Mouse (Mus musculus) right cerebral cortex, adult 18-20 months (tissue): ENCODE results near the gene Cyp4a12b.
"Not testable (repeated sequence)": the region's sequence is repeated elsewhere in the genome, so short reads cannot be mapped to it uniquely, and the experiment has no call there.

Experiments used
- DNase-seq: peaks from one replicate; pipeline ENCODE4 v3.0.0; 2022; ENCODE audit warnings: mixed read lengths

Cyp4a12b gene

GRCm38 (mm10) chr4:115411324-115411723 is at the start of gene Cyp4a12b:
TSS of gene Cyp4a12b (plus strand) at chr4:115411624.
- DNase-seq: not testable (repeated sequence)

DNA sequence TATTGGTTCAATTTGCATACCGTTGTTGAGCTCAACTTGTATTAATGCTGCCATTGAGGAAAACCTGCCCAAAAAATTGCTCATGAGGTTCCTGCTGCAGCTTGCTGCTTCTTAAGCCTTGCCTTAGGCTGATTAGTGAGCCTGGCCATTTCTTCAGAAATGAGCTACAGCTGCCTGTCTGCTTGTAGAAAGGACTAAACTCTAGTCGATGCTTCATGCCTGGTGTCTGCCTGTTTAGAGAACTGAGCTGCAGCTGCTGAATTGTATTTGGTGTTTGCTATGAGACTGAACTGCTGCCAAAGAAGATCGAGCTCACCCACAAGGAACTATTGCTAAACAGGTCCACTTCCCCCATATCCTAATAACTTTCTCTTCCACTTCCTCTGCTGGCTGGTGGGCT is 45.8 kb upstream of the Cyp4a12b start:
- not testable (repeated sequence) for DNase-seq

DNA sequence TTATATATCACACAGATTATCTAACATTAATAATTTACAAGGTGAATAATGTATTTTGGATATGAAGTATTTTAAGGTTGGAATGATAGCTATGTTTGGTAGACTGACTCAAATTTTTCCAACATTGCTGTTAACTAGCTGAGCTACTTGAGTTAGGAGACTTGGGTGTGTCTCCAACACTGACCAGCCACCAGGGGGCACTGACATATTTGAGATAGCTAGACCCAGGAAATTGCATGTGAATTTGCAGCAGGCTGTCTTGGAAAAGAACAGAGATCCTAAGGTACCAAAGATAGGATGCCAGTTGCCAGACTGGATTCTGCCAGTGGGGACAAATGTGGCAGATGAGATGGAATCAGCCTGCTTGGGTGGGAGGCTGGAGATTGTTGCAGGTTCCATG is 43.4 kb upstream of the Cyp4a12b start:
- DNase-seq: peak; percentile 2

DNA sequence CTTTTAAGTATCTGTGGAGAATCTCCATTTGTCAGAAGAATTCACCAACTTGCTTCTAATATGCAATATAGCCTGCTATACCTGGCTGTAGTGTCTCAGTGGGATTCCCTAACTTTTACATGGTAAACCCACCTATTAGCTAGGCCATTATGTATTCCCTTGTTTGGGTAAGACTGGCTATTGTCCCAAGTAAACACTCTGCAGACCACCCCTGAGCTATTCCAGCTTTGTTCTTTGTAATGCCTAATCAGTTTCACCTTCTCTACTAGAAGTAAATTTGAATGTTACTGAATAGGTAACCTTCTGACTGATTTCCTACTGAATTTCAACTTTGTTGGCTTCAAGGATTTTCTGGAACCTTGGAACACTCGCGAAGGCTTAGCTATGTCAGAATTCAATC is 15.2 kb upstream of the Cyp4a12b start:
- not testable (repeated sequence) for DNase-seq

DNA sequence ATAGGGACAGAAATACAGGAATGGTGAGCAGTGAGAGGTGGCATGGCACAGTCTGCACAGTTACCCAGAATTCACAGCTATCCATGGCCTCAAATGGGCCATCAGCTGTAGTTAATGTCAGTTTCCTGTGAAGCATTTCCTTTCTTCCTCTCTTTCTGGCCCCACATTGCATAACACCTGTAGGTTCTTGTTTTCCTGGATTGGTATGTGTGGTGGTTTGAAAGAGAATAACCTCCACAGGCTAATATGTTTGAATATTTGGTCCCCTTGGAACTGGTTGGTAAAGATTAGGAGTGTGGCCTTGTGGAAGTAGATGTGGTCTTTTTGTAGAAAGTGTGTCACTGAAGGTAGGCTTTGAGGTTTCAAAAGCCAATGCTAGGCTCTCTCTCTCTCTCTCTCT is 14.5 kb upstream of the Cyp4a12b start:
- not testable (repeated sequence) for DNase-seq

DNA sequence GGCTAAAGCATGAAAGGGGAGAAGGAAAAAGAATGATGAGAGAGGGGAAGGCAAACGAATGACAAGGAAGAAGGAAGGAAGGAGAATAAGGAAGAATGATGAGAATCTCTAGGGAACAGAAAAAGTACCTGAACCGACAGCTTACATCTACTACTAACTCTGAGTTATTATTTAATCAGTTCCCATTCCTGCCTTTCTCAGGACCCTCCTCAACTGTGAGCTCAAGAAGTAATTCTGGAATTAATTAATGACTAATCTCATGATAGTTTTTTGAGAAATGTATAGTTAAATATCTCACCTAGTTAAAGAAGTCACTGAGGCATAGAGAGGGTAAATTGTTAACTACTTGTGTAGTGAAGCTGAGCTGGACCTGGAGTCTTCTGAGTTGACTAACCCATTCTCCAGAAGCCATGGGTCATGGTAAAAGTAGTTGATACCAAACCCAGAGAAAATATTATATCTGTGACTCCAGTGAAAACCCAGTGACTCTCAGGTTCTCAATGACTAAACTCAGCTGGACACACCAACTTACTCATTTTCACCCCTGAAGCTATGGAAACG is 39.2 kb downstream of the Cyp4a12b start:
- DNase-seq: no peak

DNA sequence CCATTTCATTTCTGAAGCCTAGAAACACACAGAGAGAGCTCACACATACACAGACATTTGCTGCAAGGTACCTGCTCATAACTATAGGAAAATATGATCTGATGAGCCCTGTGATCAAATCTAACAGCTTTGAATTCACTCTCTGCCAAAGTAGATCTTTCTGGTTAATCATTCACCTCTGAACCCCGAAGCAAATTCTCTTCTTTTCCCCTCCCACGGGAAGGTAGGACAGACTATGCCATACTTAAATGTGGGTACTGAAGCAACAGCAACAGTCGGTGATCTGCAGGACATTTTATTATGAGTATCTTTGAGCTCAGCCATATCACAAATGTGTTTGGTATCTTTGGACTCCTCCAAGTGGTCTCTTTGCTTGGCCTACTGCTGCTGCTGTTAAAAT is 40.9 kb downstream of the Cyp4a12b start, which contains the start of gene Cyp4a30b:
TSS of gene Cyp4a30b (plus strand) at position 301 of the 400 bp plus-strand sequence.
- DNase-seq: no peak

DNA sequence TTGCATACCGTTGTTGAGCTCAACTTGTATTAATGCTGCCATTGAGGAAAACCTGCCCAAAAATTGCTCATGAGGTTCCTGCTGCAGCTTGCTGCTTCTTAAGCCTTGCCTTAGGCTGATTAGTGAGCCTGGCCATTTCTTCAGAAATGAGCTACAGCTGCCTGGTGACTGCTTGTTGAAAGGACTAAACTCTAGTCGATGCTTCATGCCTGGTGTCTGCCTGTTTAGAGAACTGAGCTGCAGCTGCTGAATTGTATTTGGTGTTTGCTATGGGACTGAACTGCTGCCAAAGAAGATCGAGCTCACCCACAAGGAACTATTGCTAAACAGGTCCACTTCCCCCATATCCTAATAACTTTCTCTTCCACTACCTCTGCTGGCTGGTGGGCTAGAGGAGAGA is 62.2 kb downstream of the Cyp4a12b start:
- DNase-seq: not testable (repeated sequence)

GRCm38 (mm10) chr4:115476051-115476450 is 64.6 kb downstream of the Cyp4a12b start:
- DNase-seq: not testable (repeated sequence)

- DNase-seq: no peak
Measured at GRCm38 (mm10) chr4:115481006-115481652, 69.7 kb downstream of the Cyp4a12b start.
